Mouse (Mus musculus): ENCODE measurements around the gene Sgcg.

DNA sequence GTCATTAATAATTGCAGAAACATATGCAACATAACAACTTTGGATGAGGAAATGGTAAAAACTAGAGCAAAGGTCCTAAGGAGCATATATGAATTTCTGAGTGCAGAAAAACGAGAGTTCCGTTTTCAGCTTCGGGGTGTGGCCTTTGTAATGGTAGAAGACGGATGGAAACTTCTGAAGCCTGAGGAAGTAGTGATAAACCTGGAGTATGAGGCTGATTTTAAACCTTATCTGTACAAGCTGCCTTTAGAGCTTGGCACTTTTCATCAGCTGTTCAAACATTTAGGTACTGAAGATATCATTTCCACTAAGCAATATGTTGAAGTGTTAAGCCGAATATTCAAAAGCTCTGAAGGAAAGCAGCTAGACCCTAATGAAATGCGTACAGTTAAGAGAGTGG lies 46.5 kb downstream of the Sgcg start:
- TF ChIP-seq POLR2A (IDR thresholded peaks at IDR 0.05; ENCODE audit: low read depth, low read length) (no peak), CTCF (IDR thresholded peaks at IDR 0.05; ENCODE audit: borderline replicate concordance, insufficient read depth, low read length) (no peak)
